11 mouse cellular contexts compared by ENCODE assay signal in genomic region chr4:82344224-82344623, GRCm38 (mm10).
DNase-seq lines count a peak whose midpoint lies in the region; ATAC-seq and TF ChIP-seq lines count a peak whose summit lies in the region.
"Had no signal": no experiment of that assay in that cellular context is flagged by ENCODE, and none has a peak within 500 bp of the region (broad histone marks: within the 10 kb centered on the region; RNA-seq: fewer than 3 reads in every experiment).

No protein-coding gene starts in this region.

- DNase-seq in hindbrain, embryonic 11.5 days (ENCODE audit: low spot score): no peak
- peak; percentile 25 for DNase-seq in MN1 (ENCODE audit: low spot score)
- no peak for DNase-seq in urinary bladder, adult 2 months (ENCODE audit: low spot score)
- no peak for DNase-seq in right cerebral cortex, postnatal 4 days
- DNase-seq: cerebellum, adult 11 months; thymus, postnatal 4 days had no signal

- H3K27me3 ChIP-seq in hindbrain, embryonic 13.5 days: no peaks in the 10 kb centered on the region
- no peaks in the 10 kb centered on the region for H3K27me3 ChIP-seq in hindbrain, embryonic 11.5 days (ENCODE audit: control insufficient read depth, insufficient read depth, low read length)
- H3K27me3 ChIP-seq in embryonic facial prominence, embryonic 15.5 days: no peaks in the 10 kb centered on the region
- H3K27me3 ChIP-seq in limb, embryonic 13.5 days: no peaks in the 10 kb centered on the region
- no peaks in the 10 kb centered on the region for H3K27me3 ChIP-seq in intestine, postnatal 0 days (replicated peaks; ENCODE audit: control insufficient read depth, insufficient read depth, low read length)

- ATAC-seq in hindbrain, embryonic 13.5 days (ENCODE audit: low FRiP score): no peak
- no peak for ATAC-seq in hindbrain, embryonic 11.5 days (ENCODE audit: low FRiP score)
- ATAC-seq in embryonic facial prominence, embryonic 15.5 days (ENCODE audit: insufficient number of reproducible peaks, low FRiP score, low TSS enrichment, low read depth): no peak
- ATAC-seq in limb, embryonic 13.5 days (ENCODE audit: low FRiP score, low read depth): no peak
- no peak for ATAC-seq in intestine, postnatal 0 days

- TF ChIP-seq CTCF in intestine, postnatal 0 days (IDR thresholded peaks at IDR 0.05; ENCODE audit: low read depth): no peak

- no peak overlapping the region for H3K4me2 ChIP-seq in hindbrain, embryonic 13.5 days
- no peak overlapping the region for H3K4me2 ChIP-seq in hindbrain, embryonic 11.5 days (replicated peaks; ENCODE audit: low read depth, low read length)
- H3K4me2 ChIP-seq in embryonic facial prominence, embryonic 15.5 days (replicated peaks): 0 out of 2 replicates have a peak overlapping the region, but pooled peaks have one; percentile 4
- H3K4me2 ChIP-seq in limb, embryonic 13.5 days (replicated peaks): no peak overlapping the region
- H3K4me2 ChIP-seq in intestine, postnatal 0 days (replicated peaks; ENCODE audit: low read depth): no peak overlapping the region

- no peaks in the 10 kb centered on the region for H3K9me3 ChIP-seq in hindbrain, embryonic 13.5 days
- H3K9me3 ChIP-seq in hindbrain, embryonic 11.5 days (ENCODE audit: control insufficient read depth, low read length): no peaks in the 10 kb centered on the region
- no peaks in the 10 kb centered on the region for H3K9me3 ChIP-seq in embryonic facial prominence, embryonic 15.5 days (replicated peaks)
- no peaks in the 10 kb centered on the region for H3K9me3 ChIP-seq in limb, embryonic 13.5 days
- no peaks in the 10 kb centered on the region for H3K9me3 ChIP-seq in intestine, postnatal 0 days (ENCODE audit: control insufficient read depth)

- peak overlapping the region; percentile 72 for H3K27ac ChIP-seq in hindbrain, embryonic 13.5 days
- no peak overlapping the region for H3K27ac ChIP-seq in hindbrain, embryonic 11.5 days (ENCODE audit: low read depth, low read length)
- H3K27ac ChIP-seq in embryonic facial prominence, embryonic 15.5 days (replicated peaks): peak overlapping the region; percentile 45
- H3K27ac ChIP-seq in limb, embryonic 13.5 days: peak overlapping the region; percentile 69
- no peak overlapping the region for H3K27ac ChIP-seq in intestine, postnatal 0 days (ENCODE audit: low read depth, low read length)

- H3K9ac ChIP-seq in hindbrain, embryonic 13.5 days: no peak overlapping the region
- no peak overlapping the region for H3K9ac ChIP-seq in hindbrain, embryonic 11.5 days (ENCODE audit: low read depth, low read length)
- H3K9ac ChIP-seq in embryonic facial prominence, embryonic 15.5 days: no peak overlapping the region
- no peak overlapping the region for H3K9ac ChIP-seq in limb, embryonic 13.5 days
- H3K9ac ChIP-seq in intestine, postnatal 0 days (ENCODE audit: low read depth, low read length): no peak overlapping the region

- H3K4me1 ChIP-seq in hindbrain, embryonic 13.5 days (replicated peaks): peaks cover 25% of the 10 kb centered on the region
- 0 out of 2 replicates have a peak, but pooled peaks cover 4% of the 10 kb centered on the region for H3K4me1 ChIP-seq in hindbrain, embryonic 11.5 days (replicated peaks; ENCODE audit: control insufficient read depth, insufficient read depth, low read length)
- H3K4me1 ChIP-seq in embryonic facial prominence, embryonic 15.5 days: peaks cover 21% of the 10 kb centered on the region
- peaks cover 34% of the 10 kb centered on the region for H3K4me1 ChIP-seq in limb, embryonic 13.5 days
- H3K4me1 ChIP-seq in intestine, postnatal 0 days (replicated peaks; ENCODE audit: control insufficient read depth, insufficient read depth, low read length): no peaks in the 10 kb centered on the region

- no peaks in the 10 kb centered on the region for H3K36me3 ChIP-seq in hindbrain, embryonic 13.5 days
- no peaks in the 10 kb centered on the region for H3K36me3 ChIP-seq in hindbrain, embryonic 11.5 days (ENCODE audit: control insufficient read depth, insufficient read depth, low read length)
- H3K36me3 ChIP-seq in embryonic facial prominence, embryonic 15.5 days: peaks cover 9% of the 10 kb centered on the region
- H3K36me3 ChIP-seq in limb, embryonic 13.5 days: peaks cover 30% of the 10 kb centered on the region
- H3K36me3 ChIP-seq in intestine, postnatal 0 days (ENCODE audit: control insufficient read depth, insufficient read depth): peaks cover 8% of the 10 kb centered on the region; the same call in 1 of the 2 replicates

- 59% methylated on average over 6 of the region's 6 CpGs for WGBS in hindbrain, embryonic 13.5 days
- 74% methylated on average over 6 of the region's 6 CpGs for WGBS in hindbrain, embryonic 11.5 days
- WGBS in embryonic facial prominence, embryonic 15.5 days: 49% methylated on average over 6 of the region's 6 CpGs
- WGBS in limb, embryonic 13.5 days: 48% methylated on average over 6 of the region's 6 CpGs
- WGBS in intestine, postnatal 0 days: 81% methylated on average over 6 of the region's 6 CpGs

- H3K4me3 ChIP-seq in hindbrain, embryonic 13.5 days: no peak overlapping the region
- H3K4me3 ChIP-seq in hindbrain, embryonic 11.5 days (ENCODE audit: low read depth, low read length): no peak overlapping the region
- H3K4me3 ChIP-seq in embryonic facial prominence, embryonic 15.5 days (replicated peaks): no peak overlapping the region
- H3K4me3 ChIP-seq in limb, embryonic 13.5 days: no peak overlapping the region
- no peak overlapping the region for H3K4me3 ChIP-seq in intestine, postnatal 0 days (ENCODE audit: low read depth, low read length)
- H3K4me3 ChIP-seq: erythroblast, embryonic 14.5 days had no signal

Comparison
In these comparisons a context has a peak if more than half of its experiments do, and no peak if none do; other contexts are left out.
1. H3K27ac ChIP-seq: peak in hindbrain, embryonic 13.5 days (single experiment), embryonic facial prominence, embryonic 15.5 days (single experiment) and limb, embryonic 13.5 days (single experiment); none in hindbrain, embryonic 11.5 days (single experiment) and intestine, postnatal 0 days (single experiment).